Mouse (Mus musculus) CD4-positive naive resting alpha-beta T cell, adult 76 days (primary cell): Measurements from ENCODE around the gene Rad21l. TPM values are rescaled to one million over a fixed set of nuclear protein-coding genes. Genes with fewer than 3 reads are reported as not detected.

Experiments
- total RNA-seq: library from RNA; stranded (reverse); gene quantifications from one replicate; pipeline ENCODE4 v1.2.4, GENCODE M21; 2023

Rad21l gene
- total RNA-seq = not detected

GRCm38 (mm10) chr2:151668433-151668832 lies at the start of gene Rad21l:
Gene Rad21l, minus strand, starts transcription at chr2:151668533.

DNA sequence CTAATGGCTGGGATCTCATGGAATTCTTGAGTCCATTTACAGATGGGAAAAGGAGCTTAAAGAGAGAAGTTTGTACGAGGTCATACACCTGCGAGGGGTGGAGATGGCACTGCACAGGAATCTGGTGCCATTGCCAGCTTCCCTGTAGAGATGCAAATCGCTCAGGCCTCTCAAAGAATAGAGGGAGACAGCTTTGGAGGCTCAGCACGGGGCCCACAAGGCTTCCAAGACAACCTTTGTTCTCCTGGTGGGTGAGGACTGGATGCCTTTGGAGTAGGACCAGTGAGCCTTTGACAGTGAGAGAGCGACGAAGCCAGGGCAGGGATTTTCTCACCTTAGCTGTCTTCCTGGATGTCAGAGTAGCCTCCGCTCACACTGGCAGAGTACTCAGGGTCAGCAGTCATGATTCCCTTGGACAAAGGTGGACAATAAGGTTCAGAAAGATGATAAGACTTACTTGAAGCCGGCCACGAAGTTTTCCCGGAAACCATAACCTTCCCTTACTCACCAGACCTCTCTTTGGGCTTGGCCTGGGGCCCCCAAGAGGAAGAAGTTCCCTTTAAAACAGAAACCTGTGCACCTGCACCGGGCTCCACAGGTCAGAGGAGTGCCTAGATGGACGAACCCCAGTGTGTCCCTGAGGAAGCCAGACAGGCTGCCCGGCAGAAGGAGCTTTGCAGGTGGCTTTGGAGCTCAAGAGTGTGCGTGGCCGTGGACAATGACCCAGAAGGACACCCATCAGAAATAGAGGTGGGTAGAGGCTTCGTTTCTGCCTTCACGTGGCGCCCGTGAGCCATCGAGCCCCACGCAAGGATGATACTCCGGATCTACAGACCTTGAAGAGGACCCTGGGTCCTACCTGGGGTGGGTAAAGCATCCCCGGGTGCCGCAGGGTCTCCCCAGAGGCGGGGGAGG lies 33.2 kb upstream of the Rad21l start, which contains the start of gene Tmem74b:
Tmem74b (plus strand) TSS at position 778 of the 915 bp plus-strand sequence.

GRCm38 (mm10) chr2:151632159-151632814 lies 36.0 kb downstream of the Rad21l start, which contains the start of gene Snph:
Gene Snph, minus strand, starts transcription at chr2:151632593.

Other genes with a start within 250 kb of the Rad21l start
- not detected for gene 4921509C19Rik, start 192.4 kb downstream of the Rad21l start, total RNA-seq
- gene Nsfl1c, start 174.4 kb downstream of the Rad21l start, total RNA-seq = 158 TPM
- gene Fkbp1a, start 126.0 kb downstream of the Rad21l start, total RNA-seq = 155 TPM
- gene Sdcbp2, start 95.9 kb downstream of the Rad21l start, total RNA-seq = 7.9 TPM
- gene Snph, start 35.9 kb downstream of the Rad21l start, total RNA-seq = 9.2 TPM
- not detected for gene Tmem74b, start 33.5 kb upstream of the Rad21l start, total RNA-seq
- gene Psmf1, start 75.7 kb upstream of the Rad21l start, total RNA-seq = 53.2 TPM
- not detected for gene Rspo4, start 174.4 kb upstream of the Rad21l start, total RNA-seq
- gene Angpt4, start 242.7 kb upstream of the Rad21l start, total RNA-seq = not detected